Mouse (Mus musculus): ENCODE results near the gene Tiprl. TPM values are rescaled to one million over a fixed set of nuclear protein-coding genes. Genes with fewer than 3 reads are reported as not detected.

The Tiprl gene
- polyA plus RNA-seq, 1 experiment from 2014 or later: 110 TPM

DNA sequence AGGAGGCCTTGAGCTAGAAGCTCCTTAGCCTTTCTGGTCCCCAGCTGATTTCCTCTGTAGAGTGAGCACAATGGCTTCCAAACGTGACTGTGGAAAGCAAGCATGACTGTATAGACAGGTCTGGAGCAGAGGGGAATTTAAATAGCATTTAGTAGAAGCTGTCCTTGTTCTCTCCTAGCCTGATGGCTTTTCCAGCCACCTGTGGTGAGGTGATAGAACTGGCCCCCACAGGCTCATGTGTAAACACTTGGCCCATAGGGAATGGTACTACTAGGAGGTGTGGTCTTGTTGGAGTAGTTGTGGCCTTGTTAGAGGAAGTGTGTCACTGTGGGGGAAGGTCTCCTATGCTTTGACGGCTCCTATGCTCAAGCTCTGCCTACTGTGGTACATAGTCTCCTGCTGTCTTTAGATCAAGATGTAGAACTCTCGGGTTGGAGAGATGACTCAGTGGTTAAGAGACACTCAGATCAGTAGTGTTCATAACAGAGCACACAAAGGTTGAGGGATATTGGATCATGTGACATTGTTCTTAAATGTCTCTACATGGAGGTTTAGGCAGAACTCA is 41.3 kb downstream of the Tiprl start:
- no peak for ATAC-seq (ENCODE audit: insufficient read depth, low FRiP score, low TSS enrichment)
- Histone ChIP-seq H3K4me2 (ENCODE audit: low read depth) (no peak overlapping the region), H3K36me3 (ENCODE audit: control insufficient read depth, insufficient read depth, low read length) (no peaks in the 10 kb centered on the region), H3K9ac (ENCODE audit: low read length) (no peak overlapping the region), H3K9me3 (ENCODE audit: control insufficient read depth, low read length) (no peaks in the 10 kb centered on the region), H3K27ac (ENCODE audit: low read depth, low read length) (no peak overlapping the region), H3K4me1 (ENCODE audit: control insufficient read depth, insufficient read depth, low read length) (peaks cover 6% of the 10 kb centered on the region; the same call in 1 of the 2 replicates), H3K27me3 (ENCODE audit: control insufficient read depth, insufficient read depth, low read length) (no peaks in the 10 kb centered on the region; the same call in 1 of the 2 replicates), H3K4me3 (ENCODE audit: low read depth, low read length) (no peak overlapping the region)
- 74% methylated on average over 3 of the region's 3 CpGs for WGBS
- DNase-seq (ENCODE audit: low spot score): no peak

DNA sequence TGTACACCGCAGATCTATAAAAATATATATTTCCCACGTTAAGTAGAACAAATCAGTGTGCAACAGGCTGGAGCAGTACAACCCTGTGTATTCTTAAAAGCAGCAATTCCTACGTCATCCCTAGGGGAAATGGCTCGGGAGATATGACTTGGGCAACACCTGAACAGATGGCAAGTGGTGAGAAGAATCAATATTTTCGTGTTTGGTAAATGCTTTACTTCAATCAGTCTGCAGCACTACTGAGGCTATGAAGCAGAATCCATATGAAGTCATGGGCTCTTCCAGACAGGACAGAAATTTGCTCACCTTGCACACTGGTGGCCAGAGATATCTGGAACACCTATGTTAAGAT is 42.2 kb downstream of the Tiprl start:
- H3K4me1 ChIP-seq (ENCODE audit: control insufficient read depth, insufficient read depth, low read length): peaks cover 6% of the 10 kb centered on the region; the same call in 1 of the 2 replicates
- WGBS: 24% methylated on average over 5 of the region's 5 CpGs
- DNase-seq (ENCODE audit: low spot score) (no peak), ATAC-seq (ENCODE audit: insufficient read depth, low FRiP score, low TSS enrichment) (no peak)
- no peak overlapping the region for H3K27ac ChIP-seq (ENCODE audit: low read depth, low read length)
- H3K9me3 ChIP-seq (ENCODE audit: control insufficient read depth, low read length): no peaks in the 10 kb centered on the region
- H3K4me3 ChIP-seq (ENCODE audit: low read depth, low read length): peak overlapping the region; percentile 56
- peak overlapping the region; percentile 71 for H3K4me2 ChIP-seq (ENCODE audit: low read depth)
- H3K9ac ChIP-seq (ENCODE audit: low read length): peak overlapping the region; percentile 32
- no peaks in the 10 kb centered on the region for H3K36me3 ChIP-seq (ENCODE audit: control insufficient read depth, insufficient read depth, low read length)
- H3K27me3 ChIP-seq (ENCODE audit: control insufficient read depth, insufficient read depth, low read length): no peaks in the 10 kb centered on the region; the same call in 1 of the 2 replicates

DNA sequence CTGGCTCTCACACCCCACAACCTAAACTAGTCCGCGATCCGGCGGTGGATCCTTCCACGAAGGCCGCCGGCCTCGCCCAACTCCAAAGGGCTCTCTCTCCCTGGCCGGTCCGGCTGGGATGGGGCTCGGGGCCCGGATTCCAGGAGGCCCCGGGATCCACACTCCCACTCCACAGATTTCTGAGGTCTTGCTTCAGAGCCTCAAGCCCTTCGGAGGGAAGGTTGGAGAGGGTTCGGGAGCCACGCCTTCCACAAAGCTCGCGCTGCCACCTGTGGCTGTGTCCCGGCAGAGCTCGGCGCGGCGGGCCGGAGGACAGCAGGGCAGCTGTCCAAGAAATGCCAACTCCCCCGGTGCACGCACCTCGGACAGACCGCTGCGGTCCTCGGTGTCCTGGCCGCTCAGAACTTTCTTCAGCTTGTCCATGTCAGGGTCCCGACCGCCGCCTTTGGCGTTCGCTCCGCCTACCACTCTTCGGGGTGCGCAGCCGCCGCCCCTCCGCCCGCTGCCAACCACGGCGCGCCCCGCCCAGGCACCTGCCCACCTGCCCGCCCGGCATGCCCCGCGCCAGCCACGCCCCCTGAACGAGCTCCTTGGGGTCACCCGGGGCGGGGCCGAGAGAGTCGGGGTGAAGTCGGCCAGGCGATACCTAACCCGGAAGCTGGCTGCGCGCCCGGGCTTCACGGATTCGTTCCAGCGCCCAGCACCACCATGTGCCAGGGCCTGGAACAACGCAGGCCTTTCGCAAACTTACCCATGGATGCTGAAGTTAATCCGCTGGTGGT is 42.7 kb downstream of the Tiprl start, which contains the start of gene Sft2d2:
Sft2d2 (minus strand) TSS at position 559 of the 782 bp plus-strand sequence.
- Histone ChIP-seq H3K36me3 (ENCODE audit: control insufficient read depth, insufficient read depth, low read length) (no peaks in the 10 kb centered on the region), H3K27ac (ENCODE audit: low read depth, low read length) (no peak within 1 kb of the TSS), H3K27me3 (ENCODE audit: control insufficient read depth, insufficient read depth, low read length) (no peaks in the 10 kb centered on the region; the same call in 1 of the 2 replicates), H3K9ac (ENCODE audit: low read length) (peak within 1 kb of the TSS; percentile 32), H3K4me2 (ENCODE audit: low read depth) (peak within 1 kb of the TSS; percentile 71), H3K4me3 (ENCODE audit: low read depth, low read length) (peak within 1 kb of the TSS; percentile 56), H3K4me1 (ENCODE audit: control insufficient read depth, insufficient read depth, low read length) (peaks cover 6% of the 10 kb centered on the region; the same call in 1 of the 2 replicates), H3K9me3 (ENCODE audit: control insufficient read depth, low read length) (no peaks in the 10 kb centered on the region)
- peak; percentile 93 for ATAC-seq (ENCODE audit: insufficient read depth, low FRiP score, low TSS enrichment)
- under 1% methylated on average over 69 of the region's 69 CpGs for WGBS
- peak; percentile 78 for DNase-seq (ENCODE audit: low spot score)

DNA sequence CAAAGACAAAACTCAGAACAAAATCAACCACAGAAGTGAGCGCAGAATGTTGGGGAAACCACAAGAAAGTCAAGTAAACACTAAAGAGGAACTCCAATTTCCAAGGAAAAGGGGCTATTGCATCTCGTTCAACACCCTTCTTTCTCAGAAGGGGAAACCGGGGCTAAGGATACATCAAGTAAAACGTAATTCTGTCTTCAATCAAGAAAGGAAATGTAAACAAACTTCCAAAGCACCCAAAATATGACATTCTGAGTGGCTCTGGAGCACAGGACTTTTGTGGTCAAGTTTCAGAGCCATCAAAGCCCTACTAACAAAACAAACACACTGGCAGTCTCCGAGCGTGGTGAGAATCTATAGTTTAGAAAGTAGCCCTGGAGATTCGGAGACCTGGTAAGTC is 43.4 kb downstream of the Tiprl start:
- no peak for DNase-seq (ENCODE audit: low spot score)
- 15% methylated on average over 7 of the region's 7 CpGs for WGBS
- peak overlapping the region; percentile 56 for H3K4me3 ChIP-seq (ENCODE audit: low read depth, low read length)
- H3K4me2 ChIP-seq (ENCODE audit: low read depth): peak overlapping the region; percentile 71
- H3K27ac ChIP-seq (ENCODE audit: low read depth, low read length): no peak overlapping the region
- no peak for ATAC-seq (ENCODE audit: insufficient read depth, low FRiP score, low TSS enrichment)
- no peaks in the 10 kb centered on the region; the same call in 1 of the 2 replicates for H3K27me3 ChIP-seq (ENCODE audit: control insufficient read depth, insufficient read depth, low read length)
- no peaks in the 10 kb centered on the region for H3K36me3 ChIP-seq (ENCODE audit: control insufficient read depth, insufficient read depth, low read length)
- no peaks in the 10 kb centered on the region for H3K9me3 ChIP-seq (ENCODE audit: control insufficient read depth, low read length)
- peak overlapping the region; percentile 32 for H3K9ac ChIP-seq (ENCODE audit: low read length)
- H3K4me1 ChIP-seq (ENCODE audit: control insufficient read depth, insufficient read depth, low read length): peaks cover 6% of the 10 kb centered on the region; the same call in 1 of the 2 replicates

DNA sequence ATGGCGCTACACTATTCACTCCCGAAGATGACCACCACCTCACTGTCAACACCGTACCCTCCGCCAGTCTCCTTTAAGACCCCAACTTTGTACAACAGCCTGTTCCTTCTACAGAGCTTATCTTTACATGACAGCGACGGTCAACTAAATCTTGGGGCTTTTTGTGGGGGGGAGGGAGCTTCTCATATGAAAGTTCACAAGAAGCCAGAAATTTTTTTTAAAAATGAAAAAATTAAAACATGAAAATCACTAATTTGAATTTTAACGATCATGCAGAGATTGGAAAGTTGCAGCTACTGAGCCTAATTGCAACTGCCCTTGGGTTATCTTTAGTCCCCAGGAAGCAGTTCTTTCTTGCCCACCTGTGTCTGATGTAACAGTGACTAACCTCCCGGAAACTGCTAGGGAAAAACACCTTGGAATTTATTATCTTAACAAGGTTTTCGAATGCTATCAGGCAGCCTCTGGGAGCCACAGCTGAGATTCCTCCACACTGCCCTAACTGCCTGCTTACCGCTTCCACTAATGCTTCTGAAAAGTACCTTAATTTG is 44.0 kb downstream of the Tiprl start:
- peak overlapping the region; percentile 71 for H3K4me2 ChIP-seq (ENCODE audit: low read depth)
- H3K9me3 ChIP-seq (ENCODE audit: control insufficient read depth, low read length): no peaks in the 10 kb centered on the region
- DNase-seq (ENCODE audit: low spot score) (no peak), ATAC-seq (ENCODE audit: insufficient read depth, low FRiP score, low TSS enrichment) (no peak)
- peaks cover 6% of the 10 kb centered on the region; the same call in 1 of the 2 replicates for H3K4me1 ChIP-seq (ENCODE audit: control insufficient read depth, insufficient read depth, low read length)
- 74% methylated on average over 10 of the region's 10 CpGs for WGBS
- H3K4me3 ChIP-seq (ENCODE audit: low read depth, low read length): no peak overlapping the region
- no peak overlapping the region for H3K27ac ChIP-seq (ENCODE audit: low read depth, low read length)
- H3K9ac ChIP-seq (ENCODE audit: low read length): no peak overlapping the region
- no peaks in the 10 kb centered on the region; the same call in 1 of the 2 replicates for H3K27me3 ChIP-seq (ENCODE audit: control insufficient read depth, insufficient read depth, low read length)
- no peaks in the 10 kb centered on the region for H3K36me3 ChIP-seq (ENCODE audit: control insufficient read depth, insufficient read depth, low read length)

DNA sequence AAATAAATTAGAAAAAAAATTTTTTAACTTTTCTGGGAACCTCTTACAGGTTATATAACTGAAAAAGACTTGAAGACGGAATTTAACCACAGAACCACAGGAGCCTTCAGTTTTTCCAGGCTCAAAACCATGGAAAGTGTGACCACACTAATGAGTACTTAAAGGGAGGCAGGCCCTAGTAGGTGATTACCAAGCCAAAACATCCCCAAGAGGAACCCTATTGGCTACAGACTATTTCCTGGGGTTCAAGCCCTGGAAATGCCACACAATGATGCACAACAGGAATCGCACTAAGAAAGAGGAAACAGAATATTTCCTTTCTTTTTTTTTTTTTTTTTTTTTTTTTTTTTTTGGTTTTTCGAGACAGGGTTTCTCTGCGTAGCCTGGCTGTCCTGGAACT is 44.7 kb downstream of the Tiprl start:
- Histone ChIP-seq H3K4me1 (ENCODE audit: control insufficient read depth, insufficient read depth, low read length) (peaks cover 6% of the 10 kb centered on the region; the same call in 1 of the 2 replicates), H3K9ac (ENCODE audit: low read length) (no peak overlapping the region), H3K9me3 (ENCODE audit: control insufficient read depth, low read length) (no peaks in the 10 kb centered on the region), H3K27ac (ENCODE audit: low read depth, low read length) (no peak overlapping the region), H3K4me2 (ENCODE audit: low read depth) (no peak overlapping the region), H3K4me3 (ENCODE audit: low read depth, low read length) (no peak overlapping the region), H3K36me3 (ENCODE audit: control insufficient read depth, insufficient read depth, low read length) (no peaks in the 10 kb centered on the region), H3K27me3 (ENCODE audit: control insufficient read depth, insufficient read depth, low read length) (no peaks in the 10 kb centered on the region; the same call in 1 of the 2 replicates)
- WGBS: 95% methylated on average over 4 of the region's 4 CpGs
- no peak for DNase-seq (ENCODE audit: low spot score)
- no peak for ATAC-seq (ENCODE audit: insufficient read depth, low FRiP score, low TSS enrichment)

DNA sequence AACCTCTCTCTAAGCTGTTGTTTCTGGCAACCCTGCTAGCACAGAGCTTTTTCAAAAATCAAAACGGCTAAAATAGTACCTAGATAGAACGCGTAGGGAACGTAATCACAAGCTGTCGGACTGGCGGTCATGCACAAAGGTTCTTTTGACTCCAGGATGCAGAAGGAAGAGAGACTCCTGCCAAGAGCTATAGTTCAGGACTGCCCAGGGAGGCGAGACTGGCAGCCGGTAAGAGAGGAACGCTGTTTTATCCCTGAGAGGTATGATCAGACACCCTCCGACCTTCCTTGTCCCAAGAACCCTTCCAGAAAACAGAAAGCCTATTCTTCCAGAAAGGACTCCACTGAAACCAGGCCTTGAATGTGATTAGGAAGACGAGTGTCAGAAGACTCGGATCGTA is 45.2 kb downstream of the Tiprl start:
- no peak overlapping the region for H3K4me2 ChIP-seq (ENCODE audit: low read depth)
- no peaks in the 10 kb centered on the region for H3K9me3 ChIP-seq (ENCODE audit: control insufficient read depth, low read length)
- H3K9ac ChIP-seq (ENCODE audit: low read length): no peak overlapping the region
- no peak for DNase-seq (ENCODE audit: low spot score)
- no peak overlapping the region for H3K27ac ChIP-seq (ENCODE audit: low read depth, low read length)
- no peaks in the 10 kb centered on the region for H3K36me3 ChIP-seq (ENCODE audit: control insufficient read depth, insufficient read depth, low read length)
- 83% methylated on average over 13 of the region's 13 CpGs for WGBS
- H3K4me3 ChIP-seq (ENCODE audit: low read depth, low read length): no peak overlapping the region
- H3K27me3 ChIP-seq (ENCODE audit: control insufficient read depth, insufficient read depth, low read length): no peaks in the 10 kb centered on the region; the same call in 1 of the 2 replicates
- H3K4me1 ChIP-seq (ENCODE audit: control insufficient read depth, insufficient read depth, low read length): peaks cover 6% of the 10 kb centered on the region; the same call in 1 of the 2 replicates
- ATAC-seq (ENCODE audit: insufficient read depth, low FRiP score, low TSS enrichment): no peak

DNA sequence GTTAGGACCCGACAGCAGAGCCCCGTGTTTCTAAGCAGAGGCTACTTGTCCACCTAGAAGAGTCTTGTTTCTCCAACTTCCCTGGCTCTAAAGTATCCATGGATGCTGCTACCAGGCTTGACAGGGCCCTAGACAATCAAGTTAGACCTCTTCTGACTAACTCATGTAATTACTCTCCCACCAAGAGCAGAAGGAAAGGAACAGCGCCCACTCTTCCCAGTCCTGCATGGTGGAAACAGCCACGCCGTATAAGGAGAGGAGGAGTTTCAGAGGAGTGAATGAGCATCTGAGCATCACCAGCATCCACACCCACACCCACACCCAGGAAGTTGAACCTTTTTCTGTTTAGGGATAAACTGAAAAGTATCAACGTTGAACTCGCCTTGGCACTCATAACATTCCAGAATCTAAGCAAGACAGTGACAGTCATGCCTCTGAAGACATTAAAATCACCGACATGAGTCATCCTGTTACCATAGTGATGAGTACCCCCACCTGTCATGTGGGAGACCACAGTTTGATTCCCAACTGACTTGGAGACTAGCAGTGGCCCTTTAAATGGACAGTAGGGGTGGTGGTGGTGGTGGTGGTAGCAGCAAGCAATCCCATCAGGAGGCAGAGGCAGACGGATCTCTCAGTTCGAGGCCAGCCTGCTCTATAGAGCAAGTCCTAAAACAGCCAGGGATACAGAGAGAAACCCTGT is 46.1 kb downstream of the Tiprl start:
- Histone ChIP-seq H3K27me3 (ENCODE audit: control insufficient read depth, insufficient read depth, low read length) (no peaks in the 10 kb centered on the region; the same call in 1 of the 2 replicates), H3K36me3 (ENCODE audit: control insufficient read depth, insufficient read depth, low read length) (no peaks in the 10 kb centered on the region), H3K9ac (ENCODE audit: low read length) (no peak overlapping the region), H3K4me2 (ENCODE audit: low read depth) (no peak overlapping the region), H3K4me1 (ENCODE audit: control insufficient read depth, insufficient read depth, low read length) (peaks cover 6% of the 10 kb centered on the region; the same call in 1 of the 2 replicates), H3K27ac (ENCODE audit: low read depth, low read length) (no peak overlapping the region), H3K4me3 (ENCODE audit: low read depth, low read length) (no peak overlapping the region), H3K9me3 (ENCODE audit: control insufficient read depth, low read length) (no peaks in the 10 kb centered on the region)
- ATAC-seq (ENCODE audit: insufficient read depth, low FRiP score, low TSS enrichment): no peak
- no peak for DNase-seq (ENCODE audit: low spot score)
- 90% methylated on average over 10 of the region's 10 CpGs for WGBS
